Mouse (Mus musculus): ENCODE data around the gene Otub1. TPM values are rescaled to one million over a fixed set of nuclear protein-coding genes. Genes with fewer than 3 reads are reported as not detected.

Otub1 gene
- total RNA-seq, 2 experiments from 2014 or later: 8.2 to 25.6 TPM

GRCm38 (mm10) chr19:7178841-7179452 lies 27.2 kb downstream of the Otub1 start:
- no peak for ATAC-seq (replicated peaks; ENCODE audit: low FRiP score, poor library complexity, severe bottlenecking)

- no peak for ATAC-seq (replicated peaks; ENCODE audit: low FRiP score, poor library complexity, severe bottlenecking)
Observed at GRCm38 (mm10) chr19:7177804-7178511, 28.2 kb downstream of the Otub1 start.

DNA sequence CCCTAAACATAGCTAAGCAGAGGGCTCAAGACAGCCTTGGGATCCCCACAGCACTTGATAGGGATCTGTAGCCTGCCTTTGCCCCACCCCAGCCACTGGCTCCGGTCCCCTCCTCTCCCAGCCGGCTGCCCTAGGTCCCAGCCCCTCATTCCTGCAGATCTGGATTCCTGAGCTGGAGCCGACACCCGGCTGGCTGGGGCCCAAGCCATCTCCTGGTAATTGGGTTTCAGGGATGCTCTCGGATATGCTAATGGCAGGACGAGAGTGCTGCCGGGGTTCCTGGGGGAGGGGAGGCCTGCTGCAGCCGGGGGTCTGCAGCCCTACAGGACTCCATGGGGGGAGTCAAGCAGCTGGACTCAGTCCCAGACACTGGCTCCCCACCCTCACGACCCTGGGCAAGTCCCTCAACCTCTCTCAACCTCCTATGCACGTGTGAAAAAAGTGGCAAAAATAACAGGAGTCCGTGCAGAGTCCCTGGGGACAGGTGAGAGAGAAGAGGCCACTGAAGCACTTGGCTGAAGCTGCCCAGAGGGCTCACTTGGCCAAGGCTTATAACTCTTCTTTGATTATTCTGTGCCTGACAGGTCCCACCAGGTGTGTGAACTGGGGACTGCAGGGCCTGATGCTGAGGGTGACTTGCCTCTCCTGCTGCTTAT lies 29.9 kb downstream of the Otub1 start:
- no peak for ATAC-seq (replicated peaks; ENCODE audit: low FRiP score, poor library complexity, severe bottlenecking)

DNA sequence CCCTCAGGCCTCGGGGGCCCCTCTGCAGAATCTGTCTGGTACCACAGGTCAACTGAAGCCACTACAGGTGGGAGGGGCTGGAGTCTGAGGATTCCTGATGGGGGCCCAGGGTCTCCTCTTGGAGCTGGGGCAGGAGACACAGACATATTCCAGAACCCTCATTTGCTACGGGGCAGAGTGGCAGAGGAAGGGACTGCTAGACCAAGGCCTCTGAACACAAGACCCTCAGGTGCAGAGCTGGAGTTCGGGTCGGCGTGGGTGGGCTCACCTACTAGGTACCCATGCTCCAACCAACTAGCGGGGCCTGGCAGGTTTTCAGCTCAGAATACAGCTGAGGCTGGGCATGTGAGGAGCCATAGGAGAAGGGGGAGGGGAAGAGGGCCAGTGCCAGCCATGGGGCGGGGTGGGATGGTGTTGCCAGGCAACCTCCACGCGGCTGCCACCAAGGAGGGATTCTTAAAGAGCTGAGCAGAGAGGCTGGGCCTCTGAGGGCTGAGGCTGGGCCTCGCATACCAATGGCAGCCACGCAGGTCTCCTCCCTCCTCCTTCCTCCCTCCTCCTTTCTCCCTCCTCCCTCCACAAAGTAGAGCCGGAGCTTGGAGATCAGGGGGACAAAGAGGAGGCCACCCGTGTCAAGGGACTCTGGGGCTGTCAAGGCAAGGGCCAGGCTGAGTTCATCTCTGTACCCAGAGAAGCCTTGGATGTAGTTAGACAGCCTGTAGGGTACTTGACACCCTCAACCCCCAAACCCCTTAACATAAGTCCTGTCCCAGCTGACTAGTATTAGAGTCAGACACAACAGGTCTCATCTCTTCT lies 33.9 kb downstream of the Otub1 start:
- ATAC-seq (replicated peaks; ENCODE audit: low FRiP score, poor library complexity, severe bottlenecking): no peak

GRCm38 (mm10) chr19:7171447-7171846 lies 34.7 kb downstream of the Otub1 start:
- no peak for ATAC-seq (replicated peaks; ENCODE audit: low FRiP score, poor library complexity, severe bottlenecking)

- ATAC-seq (replicated peaks; ENCODE audit: low FRiP score, poor library complexity, severe bottlenecking): no peak
Observed at GRCm38 (mm10) chr19:7170916-7171315, 35.2 kb downstream of the Otub1 start.

DNA sequence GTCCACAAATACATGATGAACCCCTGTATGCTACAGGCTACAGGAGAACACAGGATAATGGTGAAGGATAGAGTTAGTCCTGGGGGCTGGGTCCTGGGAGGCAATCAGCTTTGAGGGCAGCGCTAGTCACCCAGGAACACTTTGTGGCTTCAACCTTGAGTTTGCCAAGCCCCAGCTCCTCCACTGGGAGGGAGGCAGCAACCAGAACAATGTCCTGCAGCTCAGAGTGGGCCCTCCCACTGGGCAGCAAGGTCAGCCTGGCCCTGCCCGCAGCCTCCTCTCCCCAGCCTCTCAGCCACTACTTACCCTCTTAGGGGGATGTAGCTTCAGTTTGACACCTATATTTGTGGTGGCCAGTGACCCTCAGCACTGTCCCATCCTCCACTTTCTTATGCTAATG lies 37.7 kb downstream of the Otub1 start:
- ATAC-seq (replicated peaks; ENCODE audit: low FRiP score, poor library complexity, severe bottlenecking): no peak

GRCm38 (mm10) chr19:7166767-7167166 lies 39.3 kb downstream of the Otub1 start:
- ATAC-seq (replicated peaks; ENCODE audit: low FRiP score, poor library complexity, severe bottlenecking): no peak

DNA sequence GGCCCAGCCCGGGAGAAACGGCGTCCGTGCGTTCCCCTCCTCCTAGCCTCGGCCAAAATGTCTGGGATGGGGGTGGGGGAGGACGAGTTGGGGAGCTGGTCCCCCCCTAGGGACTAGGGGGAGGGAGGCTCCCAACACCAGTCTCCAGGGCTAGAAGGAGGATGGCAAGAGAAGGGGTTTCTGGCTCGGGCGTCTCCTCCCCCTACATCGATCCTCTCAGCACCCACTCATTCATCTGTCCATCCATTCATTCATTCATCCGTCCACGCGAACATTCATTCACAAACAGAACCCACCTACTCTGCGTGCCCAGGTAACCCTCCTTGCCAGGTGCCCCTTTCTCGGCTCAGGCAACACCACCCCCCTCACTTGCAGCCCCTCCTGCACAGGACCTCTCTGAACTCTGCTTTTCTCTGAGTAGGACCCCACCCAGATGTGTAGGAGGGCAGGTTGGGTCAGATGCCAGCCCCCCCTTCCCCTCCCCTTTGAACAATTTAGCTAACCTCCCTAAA lies 39.9 kb downstream of the Otub1 start:
- ATAC-seq (replicated peaks; ENCODE audit: low FRiP score, poor library complexity, severe bottlenecking): no peak

DNA sequence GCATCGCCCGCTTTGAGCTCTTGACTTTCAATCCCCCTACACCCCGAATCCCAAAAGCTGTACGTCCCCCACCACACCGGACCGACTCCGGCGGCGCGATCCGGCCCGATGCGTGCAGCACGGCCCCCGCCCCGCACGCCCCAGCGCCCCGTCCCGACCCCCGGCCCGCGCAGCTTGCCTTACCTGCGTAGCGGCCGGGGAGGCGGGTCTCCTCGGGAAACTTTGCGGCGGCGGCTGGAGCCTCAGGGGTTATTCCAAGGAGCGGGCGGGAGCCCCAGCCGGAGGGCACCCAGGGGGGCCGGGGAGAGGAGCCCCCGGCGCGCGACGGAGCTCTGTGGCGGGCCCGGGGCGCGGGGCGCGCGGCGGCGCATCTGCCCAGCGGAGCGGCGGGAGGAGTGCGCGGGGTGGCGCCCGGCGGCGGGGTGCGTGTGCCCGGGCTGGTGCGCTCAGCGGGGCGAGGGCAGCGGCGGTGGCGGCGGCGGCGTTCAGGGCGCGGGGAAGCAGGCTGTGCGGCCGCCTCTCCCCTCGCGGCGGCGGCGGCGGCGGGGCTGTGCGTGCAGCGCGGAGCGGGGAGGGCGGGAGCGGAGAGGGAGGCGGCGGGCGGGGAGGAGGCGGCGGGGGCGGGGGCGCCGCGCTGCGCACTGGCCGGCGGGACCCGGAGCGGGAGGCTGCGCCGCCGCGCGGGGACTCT lies 40.5 kb downstream of the Otub1 start:
- no peak for ATAC-seq (replicated peaks; ENCODE audit: low FRiP score, poor library complexity, severe bottlenecking)

- no peak for ATAC-seq (replicated peaks; ENCODE audit: low FRiP score, poor library complexity, severe bottlenecking)
Observed at GRCm38 (mm10) chr19:7164820-7165323, 41.2 kb downstream of the Otub1 start.

- ATAC-seq (replicated peaks; ENCODE audit: low FRiP score, poor library complexity, severe bottlenecking): no peak
Observed at GRCm38 (mm10) chr19:7164238-7164637, 41.9 kb downstream of the Otub1 start.

- ATAC-seq (replicated peaks; ENCODE audit: low FRiP score, poor library complexity, severe bottlenecking): no peak
Observed at GRCm38 (mm10) chr19:7161064-7161463, 45.1 kb downstream of the Otub1 start.

DNA sequence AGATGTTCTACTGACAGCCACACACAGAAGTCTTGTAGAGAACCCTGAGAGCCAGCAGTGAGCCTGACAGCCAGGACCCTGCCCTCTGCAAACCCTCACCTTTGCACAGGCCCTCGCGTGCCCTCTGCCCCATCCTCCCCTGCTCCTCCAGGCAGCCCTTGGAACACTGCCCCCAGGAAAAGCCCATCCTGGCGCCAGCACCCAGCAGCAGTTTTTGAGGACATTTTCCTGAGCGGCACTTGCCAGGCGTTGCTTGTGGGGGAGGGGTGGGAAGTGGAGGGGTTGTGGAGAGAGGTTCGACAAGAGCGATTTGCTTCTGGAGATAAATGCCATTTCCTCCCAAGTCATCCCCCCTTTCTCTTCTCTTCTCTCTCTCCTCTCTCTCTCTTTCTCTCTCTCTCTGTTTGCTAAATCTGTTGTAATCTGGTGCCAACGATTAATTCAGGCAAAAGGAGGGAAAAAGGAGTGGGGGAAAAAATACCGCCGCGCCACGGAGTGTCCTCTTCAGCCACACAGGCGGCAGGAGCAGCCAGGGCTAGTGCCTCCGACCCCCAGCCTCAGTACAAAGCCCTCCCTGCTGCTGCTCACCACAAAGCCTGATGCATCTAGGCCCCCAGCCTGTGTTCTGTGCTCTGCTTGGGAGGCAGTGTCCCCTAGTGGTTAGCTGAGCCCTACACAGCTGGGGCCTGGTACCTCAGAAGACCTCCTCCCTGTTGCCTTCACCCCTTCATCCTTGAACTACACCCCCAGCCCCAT lies 45.8 kb downstream of the Otub1 start:
- ATAC-seq (replicated peaks; ENCODE audit: low FRiP score, poor library complexity, severe bottlenecking): no peak

DNA sequence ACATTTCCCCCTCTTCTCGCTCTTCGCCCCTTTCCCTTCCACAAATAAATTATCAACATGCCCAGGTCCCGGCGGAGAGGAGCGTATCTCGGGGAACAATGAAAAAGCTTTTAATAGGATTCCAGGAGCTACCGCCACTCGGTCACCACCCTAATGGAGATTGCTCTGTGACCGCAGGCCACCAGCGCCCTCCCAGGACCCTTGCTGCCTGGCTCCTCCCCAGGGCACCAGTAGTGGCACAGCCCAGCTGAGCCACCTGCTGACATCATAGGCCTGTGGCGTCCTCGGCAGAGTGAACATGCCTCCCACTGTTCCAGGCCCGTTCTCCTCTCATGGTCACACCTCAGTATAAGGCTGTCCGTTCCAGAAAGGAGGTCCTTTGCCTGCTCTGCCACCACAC lies 48.4 kb downstream of the Otub1 start:
- ATAC-seq (replicated peaks; ENCODE audit: low FRiP score, poor library complexity, severe bottlenecking): no peak

GRCm38 (mm10) chr19:7155196-7155595 lies 50.9 kb downstream of the Otub1 start:
- no peak for ATAC-seq (replicated peaks; ENCODE audit: low FRiP score, poor library complexity, severe bottlenecking)

DNA sequence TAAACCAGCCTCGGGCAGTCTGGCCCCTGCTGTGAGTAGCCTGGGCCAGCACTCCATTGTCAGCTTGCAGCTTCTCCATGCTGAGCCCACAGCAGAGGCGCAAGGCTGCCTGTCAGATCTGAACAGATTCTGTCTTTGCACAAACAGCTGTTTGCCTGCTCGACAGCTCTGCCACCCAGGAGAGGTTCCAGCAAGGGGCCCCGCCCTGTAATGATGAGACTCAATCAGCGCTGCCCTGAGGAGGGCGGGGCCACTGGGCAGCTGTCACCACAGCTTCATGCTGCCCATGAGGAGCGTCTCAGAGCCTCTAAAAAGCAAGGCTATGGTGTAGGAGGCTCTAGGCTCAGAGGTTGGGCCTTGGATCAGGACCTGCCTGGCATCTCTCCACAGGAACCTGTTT lies 52.9 kb downstream of the Otub1 start:
- ATAC-seq (replicated peaks; ENCODE audit: low FRiP score, poor library complexity, severe bottlenecking): no peak

GRCm38 (mm10) chr19:7151927-7152653 lies 54.0 kb downstream of the Otub1 start:
- ATAC-seq (replicated peaks; ENCODE audit: low FRiP score, poor library complexity, severe bottlenecking): no peak
